Mouse (Mus musculus): ENCODE measurements around the gene Tcp11l2. TPM values are rescaled to one million over a fixed set of nuclear protein-coding genes. Genes with fewer than 3 reads are reported as not detected.

Tcp11l2 gene
- polyA plus RNA-seq, 1 experiment from 2014 or later = 19.5 TPM

GRCm38 (mm10) chr10:84584451-84585293 lies 8.2 kb downstream of the Tcp11l2 start:
- Histone ChIP-seq H3K4me3 (replicated peaks) (no peak overlapping the region), H3K9me3 (no peaks in the 10 kb centered on the region), H3K4me1 (replicated peaks) (no peaks in the 10 kb centered on the region), H3K36me3 (peaks cover under 1% of the 10 kb centered on the region; the same call in 1 of the 2 replicates), H3K9ac (replicated peaks) (no peak overlapping the region), H3K27me3 (no peaks in the 10 kb centered on the region), H3K27ac (no peak overlapping the region), H3K4me2 (replicated peaks) (no peak overlapping the region)
- no peak for ATAC-seq
- 76% methylated on average over 11 of the region's 11 CpGs for WGBS

GRCm38 (mm10) chr10:84585294-84585650 lies 8.8 kb downstream of the Tcp11l2 start:
- 87% methylated on average over 2 of the region's 2 CpGs for WGBS
- Histone ChIP-seq H3K36me3 (peaks cover 5% of the 10 kb centered on the region; the same call in 1 of the 2 replicates), H3K4me1 (replicated peaks) (no peaks in the 10 kb centered on the region), H3K9ac (replicated peaks) (no peak overlapping the region), H3K27ac (no peak overlapping the region), H3K9me3 (no peaks in the 10 kb centered on the region), H3K27me3 (no peaks in the 10 kb centered on the region), H3K4me2 (replicated peaks) (no peak overlapping the region), H3K4me3 (replicated peaks) (no peak overlapping the region)
- no peak for ATAC-seq

- WGBS = 86% methylated on average over 14 of the region's 14 CpGs
- no peak for ATAC-seq
Observed at GRCm38 (mm10) chr10:84590956-84591355, 14.5 kb downstream of the Tcp11l2 start.

GRCm38 (mm10) chr10:84591640-84592148 lies 15.3 kb downstream of the Tcp11l2 start:
- H3K4me2 ChIP-seq (replicated peaks) = no peak overlapping the region
- WGBS = 95% methylated on average over 2 of the region's 2 CpGs
- no peak for ATAC-seq

More at GRCm38 (mm10) chr10:84590956-84591355, 14.5 kb downstream of the Tcp11l2 start:
- H3K27me3 ChIP-seq = 0 out of 2 replicates have a peak, but pooled peaks cover 2% of the 10 kb centered on the region
- no peak overlapping the region for H3K9ac ChIP-seq (replicated peaks)
- peaks cover 15% of the 10 kb centered on the region for H3K36me3 ChIP-seq
- H3K9me3 ChIP-seq = no peaks in the 10 kb centered on the region
- no peaks in the 10 kb centered on the region; the same call in 1 of the 2 replicates for H3K4me1 ChIP-seq (replicated peaks)
- H3K4me3 ChIP-seq (replicated peaks) = no peak overlapping the region
- H3K27ac ChIP-seq = no peak overlapping the region
- H3K4me2 ChIP-seq (replicated peaks) = no peak overlapping the region

GRCm38 (mm10) chr10:84592745-84593144 lies 16.3 kb downstream of the Tcp11l2 start:
- WGBS = 57% methylated on average over 3 of the region's 3 CpGs
- Histone ChIP-seq H3K27ac (no peak overlapping the region), H3K4me1 (replicated peaks) (no peaks in the 10 kb centered on the region; the same call in 1 of the 2 replicates), H3K4me3 (replicated peaks) (no peak overlapping the region), H3K27me3 (0 out of 2 replicates have a peak, but pooled peaks cover 2% of the 10 kb centered on the region), H3K4me2 (replicated peaks) (no peak overlapping the region), H3K9me3 (no peaks in the 10 kb centered on the region), H3K9ac (replicated peaks) (no peak overlapping the region), H3K36me3 (peaks cover 15% of the 10 kb centered on the region)
- no peak for ATAC-seq

More at GRCm38 (mm10) chr10:84591640-84592148, 15.3 kb downstream of the Tcp11l2 start:
- no peak overlapping the region for H3K9ac ChIP-seq (replicated peaks)
- 0 out of 2 replicates have a peak, but pooled peaks cover 2% of the 10 kb centered on the region for H3K27me3 ChIP-seq
- H3K9me3 ChIP-seq = no peaks in the 10 kb centered on the region
- no peak overlapping the region for H3K27ac ChIP-seq
- peaks cover 15% of the 10 kb centered on the region for H3K36me3 ChIP-seq
- H3K4me1 ChIP-seq (replicated peaks) = no peaks in the 10 kb centered on the region; the same call in 1 of the 2 replicates
- H3K4me3 ChIP-seq (replicated peaks) = no peak overlapping the region

- H3K36me3 ChIP-seq = no peaks in the 10 kb centered on the region
- no peak overlapping the region for H3K4me3 ChIP-seq (replicated peaks)
- no peaks in the 10 kb centered on the region for H3K9me3 ChIP-seq
- H3K4me2 ChIP-seq (replicated peaks) = no peak overlapping the region
- ATAC-seq = no peak
- no peak overlapping the region for H3K27ac ChIP-seq
- 74% methylated on average over 3 of the region's 3 CpGs for WGBS
- H3K9ac ChIP-seq (replicated peaks) = no peak overlapping the region
- 0 out of 2 replicates have a peak, but pooled peaks cover 2% of the 10 kb centered on the region for H3K27me3 ChIP-seq
- H3K4me1 ChIP-seq (replicated peaks) = no peaks in the 10 kb centered on the region; the same call in 1 of the 2 replicates
Observed at GRCm38 (mm10) chr10:84597127-84597785, 20.8 kb downstream of the Tcp11l2 start.

- Histone ChIP-seq H3K9me3 (no peaks in the 10 kb centered on the region), H3K4me2 (replicated peaks) (no peak overlapping the region), H3K4me3 (replicated peaks) (no peak overlapping the region), H3K36me3 (no peaks in the 10 kb centered on the region), H3K4me1 (replicated peaks) (no peaks in the 10 kb centered on the region), H3K27me3 (0 out of 2 replicates have a peak, but pooled peaks cover 2% of the 10 kb centered on the region), H3K9ac (replicated peaks) (no peak overlapping the region), H3K27ac (no peak overlapping the region)
- 44% methylated on average over 1 of the region's 1 CpGs for WGBS
- ATAC-seq = no peak
Observed at GRCm38 (mm10) chr10:84598172-84598571, 21.7 kb downstream of the Tcp11l2 start.

- Histone ChIP-seq H3K9ac (replicated peaks) (no peak overlapping the region), H3K9me3 (no peaks in the 10 kb centered on the region), H3K36me3 (peaks cover 3% of the 10 kb centered on the region; the same call in 1 of the 2 replicates), H3K4me3 (replicated peaks) (no peak overlapping the region), H3K27me3 (0 out of 2 replicates have a peak, but pooled peaks cover 2% of the 10 kb centered on the region), H3K27ac (no peak overlapping the region), H3K4me1 (replicated peaks) (no peaks in the 10 kb centered on the region), H3K4me2 (replicated peaks) (no peak overlapping the region)
- ATAC-seq = no peak
- 88% methylated on average over 6 of the region's 6 CpGs for WGBS
Observed at GRCm38 (mm10) chr10:84600136-84600535, 23.7 kb downstream of the Tcp11l2 start.

- H3K4me1 ChIP-seq (replicated peaks) = no peaks in the 10 kb centered on the region
- H3K4me3 ChIP-seq (replicated peaks) = no peak overlapping the region
- H3K27ac ChIP-seq = no peak overlapping the region
- peaks cover 7% of the 10 kb centered on the region; the same call in 1 of the 2 replicates for H3K36me3 ChIP-seq
- H3K4me2 ChIP-seq (replicated peaks) = no peak overlapping the region
- ATAC-seq = no peak
- no peaks in the 10 kb centered on the region for H3K27me3 ChIP-seq
- H3K9me3 ChIP-seq = no peaks in the 10 kb centered on the region; the same call in 1 of the 2 replicates
- WGBS = 48% methylated on average over 1 of the region's 1 CpGs
- H3K9ac ChIP-seq (replicated peaks) = no peak overlapping the region
Observed at GRCm38 (mm10) chr10:84604335-84604734, 27.9 kb downstream of the Tcp11l2 start.

GRCm38 (mm10) chr10:84608361-84608760 lies 31.9 kb downstream of the Tcp11l2 start:
- no peak overlapping the region for H3K4me3 ChIP-seq (replicated peaks)
- WGBS = 83% methylated on average over 3 of the region's 3 CpGs
- H3K9ac ChIP-seq (replicated peaks) = no peak overlapping the region
- H3K27me3 ChIP-seq = no peaks in the 10 kb centered on the region
- no peak for ATAC-seq
- H3K4me1 ChIP-seq (replicated peaks) = no peaks in the 10 kb centered on the region
- H3K27ac ChIP-seq = no peak overlapping the region
- H3K4me2 ChIP-seq (replicated peaks) = no peak overlapping the region
- H3K36me3 ChIP-seq = peaks cover 7% of the 10 kb centered on the region; the same call in 1 of the 2 replicates
- no peaks in the 10 kb centered on the region; the same call in 1 of the 2 replicates for H3K9me3 ChIP-seq

- 79% methylated on average over 4 of the region's 4 CpGs for WGBS
- no peaks in the 10 kb centered on the region for H3K4me1 ChIP-seq (replicated peaks)
- no peaks in the 10 kb centered on the region for H3K27me3 ChIP-seq
- H3K27ac ChIP-seq = no peak overlapping the region
- no peaks in the 10 kb centered on the region; the same call in 1 of the 2 replicates for H3K9me3 ChIP-seq
- ATAC-seq = no peak
- H3K4me3 ChIP-seq (replicated peaks) = no peak overlapping the region
- peaks cover 4% of the 10 kb centered on the region; the same call in 1 of the 2 replicates for H3K36me3 ChIP-seq
- H3K9ac ChIP-seq (replicated peaks) = no peak overlapping the region
- no peak overlapping the region for H3K4me2 ChIP-seq (replicated peaks)
Observed at GRCm38 (mm10) chr10:84610324-84610723, 33.9 kb downstream of the Tcp11l2 start.

Measured in midbrain, embryonic 13.5 days (tissue).